Mouse (Mus musculus) cerebellum, postnatal 10 days (tissue): ENCODE measurements around the gene Mab21l3.

Experiments
- DNase-seq, 2 experiments: peaks; one replicate each; pipeline ENCODE4 v3.0.0; 2021; ENCODE audit warnings: mixed read lengths in 2 of 2

The Mab21l3 gene

GRCm38 (mm10) chr3:101800596-101801018 is 48.2 kb downstream of the Mab21l3 start:
- DNase-seq, result no peak

DNA sequence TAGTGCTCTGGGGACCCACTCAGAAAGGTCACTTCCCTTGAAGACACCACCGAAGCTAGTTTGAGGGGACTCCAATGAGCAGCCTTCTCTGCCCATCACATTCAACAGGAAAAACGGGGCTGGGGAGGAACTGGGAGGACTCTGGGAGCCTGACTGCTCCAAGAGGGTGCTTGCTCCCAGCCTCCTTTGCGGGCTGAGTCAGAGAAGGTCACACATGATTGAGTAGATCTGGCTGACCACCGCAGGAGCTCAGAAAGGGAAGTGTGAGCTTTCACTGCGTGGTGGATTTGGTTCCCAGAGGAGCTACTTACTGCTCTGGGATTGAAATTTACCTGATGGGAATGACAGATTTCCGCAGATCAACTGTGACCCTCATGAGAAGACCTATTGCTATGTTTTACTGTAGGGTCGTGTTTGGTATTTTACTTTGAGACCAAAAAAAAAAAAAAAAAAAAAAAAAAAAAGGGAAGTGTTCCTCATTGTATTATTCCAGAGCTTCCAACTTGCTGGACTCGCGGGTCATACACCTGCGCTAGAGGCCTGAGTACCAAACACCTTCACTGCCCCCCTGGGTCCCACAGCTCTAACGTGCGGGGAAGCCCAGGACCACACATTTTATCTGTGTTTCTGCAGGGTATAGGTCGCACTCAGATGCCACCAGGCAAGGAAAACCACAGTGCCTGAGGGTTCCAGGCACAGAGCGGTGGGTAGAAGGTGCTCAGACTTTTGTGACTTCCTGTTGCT is 48.7 kb downstream of the Mab21l3 start:
- no peak for DNase-seq

GRCm38 (mm10) chr3:101797830-101798709 is 50.7 kb downstream of the Mab21l3 start:
- DNase-seq, result peak; percentile 87 to 88

- DNase-seq, result peak; percentile 58
Measured at GRCm38 (mm10) chr3:101796212-101796611, 52.5 kb downstream of the Mab21l3 start.

DNA sequence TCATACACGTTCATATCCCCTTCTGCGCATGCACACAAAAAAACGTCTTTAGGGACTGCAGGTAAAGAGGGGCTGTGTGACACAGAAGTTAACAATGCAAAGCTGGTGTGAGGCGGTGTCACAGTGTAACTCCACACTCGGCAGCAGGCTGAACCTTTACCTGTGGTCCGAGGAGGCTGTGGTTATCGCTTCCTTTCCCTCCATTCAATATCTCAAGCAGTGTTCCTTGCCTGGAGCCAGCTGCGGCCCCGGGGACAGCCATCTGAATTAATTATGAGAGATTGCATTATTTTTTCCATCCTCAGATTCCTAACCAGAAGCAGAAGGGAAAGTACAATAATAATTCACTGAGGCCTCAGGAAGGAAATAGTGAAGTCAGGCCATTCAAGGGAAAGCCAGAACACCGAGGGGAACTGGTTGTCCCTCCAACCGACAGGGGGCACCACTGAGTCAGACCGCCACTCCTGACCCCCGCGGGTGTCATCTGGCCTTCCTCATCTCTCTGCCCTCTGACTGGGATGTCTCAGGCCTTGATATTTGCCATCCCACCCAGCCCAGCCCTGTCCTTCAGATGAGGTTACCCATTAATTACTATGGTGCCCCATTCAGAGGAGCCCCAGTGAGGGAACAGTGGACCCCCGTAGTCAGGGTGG is 53.2 kb downstream of the Mab21l3 start:
- DNase-seq, result peak; percentile 43 to 58

GRCm38 (mm10) chr3:101794666-101795065 is 54.1 kb downstream of the Mab21l3 start:
- no peak for DNase-seq

DNA sequence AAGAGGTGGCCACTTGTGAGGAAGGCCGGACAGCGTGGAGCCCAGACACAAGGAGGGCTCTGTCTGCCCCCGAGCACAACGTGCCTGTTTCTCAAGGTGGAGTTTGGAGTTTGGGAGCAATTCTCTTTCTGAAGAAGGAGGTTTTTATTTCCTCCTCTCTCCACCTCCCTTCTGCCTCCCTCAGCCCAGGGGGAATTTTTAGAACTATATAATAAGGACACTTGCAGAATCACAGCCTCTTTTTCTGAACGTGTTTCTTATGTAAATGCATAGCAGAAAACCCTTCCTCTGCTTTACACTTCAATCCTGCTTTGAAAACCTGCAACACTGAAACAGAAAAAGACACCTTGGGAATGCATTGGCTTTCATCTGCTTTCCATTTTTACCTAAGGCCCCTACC is 54.7 kb downstream of the Mab21l3 start:
- no peak for DNase-seq

DNA sequence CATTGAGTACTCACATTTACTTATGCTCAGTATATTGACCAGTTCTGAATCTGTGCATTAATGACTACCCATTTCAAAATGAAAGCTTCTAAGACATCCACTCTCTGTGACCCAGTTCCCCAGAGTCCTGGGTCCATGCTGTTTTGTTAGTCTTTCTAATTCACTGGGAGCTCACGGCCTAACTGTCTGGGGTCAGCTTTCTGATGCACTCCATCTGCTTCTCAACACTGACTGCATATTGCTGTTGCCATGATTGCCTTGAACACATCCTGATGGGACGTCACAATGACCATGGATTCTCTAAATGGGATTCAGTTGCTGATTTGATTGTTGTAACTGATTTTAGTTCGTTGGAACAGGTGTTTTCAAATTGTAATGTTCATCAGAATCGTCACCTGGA is 56.6 kb downstream of the Mab21l3 start:
- DNase-seq, result no peak

DNA sequence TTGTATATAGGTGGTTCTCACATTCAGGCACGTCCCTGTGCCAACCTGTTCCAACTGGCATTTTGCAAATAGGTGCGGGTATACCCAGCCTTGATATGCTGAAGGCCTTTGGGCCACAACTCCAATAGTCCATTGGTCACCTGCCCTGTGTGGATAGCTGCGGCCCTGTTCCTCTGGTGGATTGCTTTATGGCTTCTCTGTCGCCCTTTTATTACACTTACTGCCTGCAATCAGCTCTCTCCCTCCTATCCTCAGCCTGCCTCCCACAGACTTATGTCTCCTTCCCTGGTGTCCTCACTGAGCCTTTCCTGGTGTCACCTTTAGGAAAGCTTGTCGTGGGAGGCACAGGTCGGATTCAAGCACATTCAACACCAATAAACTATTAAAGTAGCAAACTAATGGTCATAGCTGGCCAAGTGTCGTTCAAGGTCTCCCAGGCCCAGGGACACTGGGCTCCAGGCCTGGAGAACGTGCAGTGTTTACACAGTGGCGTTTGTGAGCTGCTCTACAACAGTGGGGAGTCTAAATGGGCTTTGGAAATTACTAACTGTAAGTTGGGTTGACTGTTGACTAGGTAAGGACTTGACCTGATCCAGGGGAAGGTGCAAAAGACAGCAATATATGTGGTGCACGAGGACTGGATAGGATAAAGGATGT is 63.9 kb downstream of the Mab21l3 start:
- DNase-seq, result no peak

- no peak for DNase-seq
Measured at GRCm38 (mm10) chr3:101783793-101784192, 65.0 kb downstream of the Mab21l3 start.

DNA sequence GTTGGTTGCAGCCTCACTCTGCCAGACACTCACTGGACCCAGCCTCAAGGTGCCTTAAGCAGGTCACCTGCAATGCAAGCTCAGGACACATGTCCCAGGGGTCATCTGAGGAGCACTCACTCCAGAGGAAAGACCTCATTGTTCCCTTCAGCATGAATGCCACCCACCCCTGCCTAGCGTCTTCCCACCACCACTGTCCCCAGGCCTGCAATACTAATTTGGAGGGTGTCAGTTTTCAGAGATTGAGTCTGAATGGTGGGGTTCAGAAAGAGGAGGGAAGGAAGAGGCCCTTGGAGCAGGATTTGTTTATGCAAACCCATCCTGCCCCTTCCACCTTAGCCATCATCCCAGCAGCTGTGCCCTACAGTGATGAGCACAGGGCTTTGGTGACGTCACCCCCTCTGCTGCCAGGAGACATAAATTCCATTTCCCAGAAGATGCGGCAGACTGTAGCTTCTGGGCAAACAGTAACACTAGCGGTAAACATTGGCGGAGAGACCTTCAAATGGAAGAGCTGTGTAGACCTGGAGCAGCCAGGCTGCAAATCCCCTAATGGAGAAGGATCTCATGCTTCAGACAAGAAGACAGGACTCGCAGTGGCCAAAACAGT is 67.8 kb downstream of the Mab21l3 start:
- peak; percentile 59 to 60 for DNase-seq

GRCm38 (mm10) chr3:101778896-101779665 is 69.7 kb downstream of the Mab21l3 start:
- DNase-seq, result no peak

DNA sequence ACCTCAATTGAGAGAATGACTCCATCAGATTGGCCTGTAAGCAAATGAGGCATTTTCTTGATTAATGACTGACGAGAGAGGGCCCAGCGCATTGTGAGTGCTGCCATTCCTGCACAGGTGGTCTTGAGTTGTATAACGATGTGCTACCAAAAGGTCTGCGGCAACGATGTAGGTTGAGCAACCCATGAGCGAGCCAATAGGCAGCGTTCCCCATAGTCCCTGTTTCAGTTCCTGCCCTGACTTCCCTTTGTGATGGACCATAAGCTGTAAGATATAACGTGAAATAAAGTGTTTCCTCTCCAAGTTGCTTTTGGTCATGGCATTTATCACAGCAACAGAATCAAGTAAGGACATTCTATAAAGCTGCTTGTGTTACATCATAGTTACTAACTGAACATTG is 73.0 kb downstream of the Mab21l3 start:
- no peak for DNase-seq

DNA sequence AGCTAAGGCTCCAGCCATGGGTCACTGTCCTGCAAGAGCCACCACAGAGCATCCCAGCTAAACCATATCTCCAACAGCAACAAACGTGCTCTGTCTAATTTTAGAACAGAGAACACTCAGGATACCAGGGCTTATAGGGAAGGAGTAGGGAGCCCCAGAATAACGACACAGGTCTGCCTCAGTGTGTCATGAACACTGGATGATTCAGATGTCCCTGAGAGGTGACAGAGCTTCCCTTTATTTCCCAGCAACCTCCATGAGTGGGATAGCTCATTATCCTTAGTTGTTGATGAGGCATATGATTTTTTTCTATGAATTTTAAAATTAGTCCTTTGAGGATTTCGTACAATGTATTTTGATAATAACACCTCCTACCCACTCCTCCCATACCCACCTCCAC is 78.2 kb downstream of the Mab21l3 start:
- no peak for DNase-seq

DNA sequence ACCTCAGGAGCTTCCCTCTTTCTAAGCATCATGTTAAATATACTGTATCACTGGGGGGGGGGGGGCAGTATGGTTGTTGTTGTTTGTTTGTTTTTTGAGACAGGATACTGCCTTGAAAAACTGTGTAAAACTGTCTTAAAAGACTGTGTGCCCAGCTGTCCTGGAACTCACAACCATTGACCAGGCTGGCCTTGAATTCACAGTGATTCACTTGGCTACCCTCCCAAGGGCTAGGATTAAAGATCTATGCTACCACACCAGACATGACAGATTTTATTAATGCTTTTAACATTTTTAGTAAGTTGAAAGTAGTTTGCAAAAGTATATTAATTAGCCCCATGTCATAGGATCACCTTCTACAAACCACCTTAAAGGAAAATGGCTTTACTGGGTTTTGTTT is 85.2 kb downstream of the Mab21l3 start:
- DNase-seq, result no peak
